Mouse (Mus musculus) mouse trophoblast stem cell (cell line): Measurements from ENCODE around the gene Klrc2.
"Not testable (repeated sequence)": the region's sequence is repeated elsewhere in the genome, so short reads cannot be mapped to it uniquely, and the experiment has no call there.

ENCODE experiments used
- in situ Hi-C, 2 experiments: fragments of 300-500 bp; cut with MseI, MboI; formaldehyde crosslinking; loops; 2 replicates in 1 of 2; 3 replicates in 1 of 2; pipeline ENCODE4 v1.15.1; 2025

The Klrc2 gene

DNA sequence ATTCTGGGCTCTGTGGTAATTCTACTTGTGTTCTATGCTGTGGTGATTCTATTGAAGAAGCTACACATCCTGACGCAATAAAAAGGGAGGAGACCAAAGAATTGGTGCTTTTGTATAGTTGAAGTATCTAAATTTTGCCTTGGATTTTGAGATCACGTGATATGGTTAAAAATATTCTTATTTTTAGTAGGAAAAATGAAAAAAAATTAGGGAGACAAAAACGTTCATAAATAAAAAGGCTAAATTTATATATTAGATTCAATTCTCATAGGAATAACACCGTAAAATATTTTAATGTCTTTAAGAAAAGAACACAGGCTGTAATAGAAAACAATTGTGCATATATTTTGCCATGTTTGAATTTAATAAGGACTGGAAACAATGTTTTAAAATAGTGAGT, at the start of gene Klrc2:
Gene Klrc2 (minus strand): TSS at position 101 of the 400 bp plus-strand sequence.
- in situ Hi-C loops = not testable (repeated sequence)

DNA sequence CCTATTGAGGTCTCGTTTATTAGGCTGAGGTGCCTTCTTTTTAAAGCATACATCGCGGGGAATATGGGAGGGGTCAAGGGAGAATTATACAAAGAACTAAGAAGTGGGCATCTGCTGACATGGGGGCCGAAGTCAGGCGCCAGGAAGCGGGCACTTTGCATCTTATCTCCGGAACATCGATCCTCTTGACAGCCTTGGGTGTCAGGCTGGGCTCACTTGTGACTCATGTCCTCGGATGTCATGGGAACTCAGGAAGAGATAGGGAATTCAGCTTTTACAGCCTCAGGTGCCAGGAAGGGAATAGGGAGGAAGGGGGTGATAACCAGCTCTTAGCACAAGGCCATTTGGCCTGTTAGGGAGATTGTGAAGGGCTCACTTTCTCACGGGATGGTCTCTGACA, 30.9 kb upstream of the Klrc2 start:
- in situ Hi-C loops = not testable (repeated sequence)

DNA sequence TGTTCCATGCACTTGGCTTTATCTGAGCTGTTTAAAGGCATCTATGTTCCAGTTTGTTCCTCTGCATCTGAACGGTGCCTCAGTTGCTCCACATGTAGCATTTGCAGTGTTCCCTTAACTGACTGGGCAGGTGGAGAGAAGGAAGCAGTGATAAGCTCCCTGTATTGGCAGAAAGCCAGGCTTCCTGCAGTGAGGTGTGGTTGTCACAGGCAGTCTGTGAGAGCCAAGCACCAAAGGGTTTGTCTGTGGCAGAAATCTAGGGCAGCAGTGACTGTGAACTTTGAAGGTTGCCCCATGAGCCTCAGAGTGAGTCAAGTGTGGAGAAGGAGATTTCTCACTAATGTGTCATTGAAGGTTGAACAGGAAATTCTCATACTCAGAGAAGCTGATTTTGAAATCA, 19.9 kb upstream of the Klrc2 start:
- in situ Hi-C loops = no loop called here

DNA sequence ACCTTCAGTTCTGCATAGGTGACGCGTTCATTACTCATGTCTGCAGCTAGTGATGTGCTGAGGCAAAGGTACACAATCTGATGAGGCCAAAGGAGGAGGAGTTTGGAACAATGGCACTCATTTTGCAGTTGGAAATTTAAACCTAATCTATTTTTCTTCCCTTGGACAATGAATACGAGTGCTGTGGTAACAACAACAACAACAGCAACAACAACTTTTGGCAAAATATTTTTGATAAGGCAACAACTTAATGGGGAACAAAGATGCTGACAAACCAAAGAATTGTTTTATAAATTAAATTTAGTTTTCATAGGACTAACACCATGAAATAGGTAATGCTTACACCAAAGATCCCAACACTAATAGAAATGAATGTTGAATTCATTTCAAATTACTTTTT, 18.4 kb upstream of the Klrc2 start, which contains the start of gene Klrc1:
Gene Klrc1 (minus strand): TSS at position 101 of the 400 bp plus-strand sequence.
- in situ Hi-C loops = no loop called here

DNA sequence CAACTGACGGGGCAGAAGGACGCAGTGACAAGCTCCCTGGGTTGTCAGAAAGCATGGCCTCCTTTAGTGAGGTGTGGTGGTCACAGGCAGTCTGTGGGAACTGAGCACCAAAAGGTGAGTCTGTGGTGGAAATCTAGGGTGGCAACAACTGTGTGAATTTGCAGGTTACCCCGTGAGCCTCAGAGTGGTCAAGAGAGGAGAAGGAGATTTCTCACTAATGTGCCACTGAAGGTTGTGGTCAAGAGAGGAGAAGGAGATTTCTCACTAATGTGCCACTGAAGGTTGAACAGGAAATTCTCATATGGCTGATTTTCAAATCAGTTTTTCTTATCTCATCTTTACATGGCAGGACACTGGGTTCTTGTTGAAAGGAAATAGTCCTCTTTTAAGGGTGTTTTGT, 812 bp upstream of the Klrc2 start:
- in situ Hi-C loops = not testable (repeated sequence)

DNA sequence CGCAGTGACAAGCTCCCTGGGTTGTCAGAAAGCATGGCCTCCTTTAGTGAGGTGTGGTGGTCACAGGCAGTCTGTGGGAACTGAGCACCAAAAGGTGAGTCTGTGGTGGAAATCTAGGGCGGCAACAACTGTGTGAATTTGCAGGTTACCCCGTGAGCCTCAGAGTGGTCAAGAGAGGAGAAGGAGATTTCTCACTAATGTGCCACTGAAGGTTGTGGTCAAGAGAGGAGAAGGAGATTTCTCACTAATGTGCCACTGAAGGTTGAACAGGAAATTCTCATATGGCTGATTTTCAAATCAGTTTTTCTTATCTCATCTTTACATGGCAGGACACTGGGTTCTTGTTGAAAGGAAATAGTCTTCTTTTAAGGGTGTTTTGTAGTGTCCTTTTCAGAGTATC, 16.4 kb downstream of the Klrc2 start:
- in situ Hi-C loops = not testable (repeated sequence)

DNA sequence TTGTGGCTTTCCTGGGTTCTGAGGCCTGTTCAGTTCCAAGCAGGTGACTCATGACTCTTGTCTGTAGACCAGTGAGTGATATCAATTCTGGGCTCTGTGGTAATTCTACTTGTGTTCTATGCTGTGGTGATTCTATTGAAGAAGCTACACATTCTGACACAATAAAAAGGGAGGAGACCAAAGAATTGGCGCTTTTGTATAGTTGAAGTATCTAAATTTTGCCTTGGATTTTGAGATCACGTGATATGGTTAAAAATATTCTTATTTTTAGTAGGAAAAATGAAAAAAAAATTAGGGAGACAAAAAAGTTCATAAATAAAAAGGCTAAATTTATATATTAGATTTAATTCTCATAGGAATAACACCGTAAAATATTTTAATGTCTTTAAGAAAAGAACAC, 17.3 kb downstream of the Klrc2 start, which contains the start of gene Klrc3:
Gene Klrc3 (minus strand): TSS at position 101 of the 400 bp plus-strand sequence.
- in situ Hi-C loops = not testable (repeated sequence)

DNA sequence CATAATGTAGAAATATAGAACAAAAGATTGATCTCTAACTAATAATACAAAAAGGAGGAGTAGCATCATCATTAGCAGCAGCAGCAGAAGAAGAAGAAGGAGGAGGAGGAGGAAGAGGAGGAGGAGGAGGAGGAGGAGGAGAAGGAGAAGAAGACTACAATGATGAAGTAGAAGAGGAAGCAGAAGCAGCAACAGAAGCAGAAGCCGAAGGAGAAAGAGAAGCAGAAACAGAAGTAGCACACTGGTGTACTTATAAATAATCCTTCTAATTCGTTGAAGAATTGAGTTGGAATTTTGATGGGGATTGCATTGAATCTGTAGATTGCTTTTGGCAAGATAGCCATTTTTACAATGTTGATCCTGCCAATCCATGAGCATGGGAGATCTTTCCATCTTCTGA, 29.4 kb downstream of the Klrc2 start:
- in situ Hi-C loops = not testable (repeated sequence)

DNA sequence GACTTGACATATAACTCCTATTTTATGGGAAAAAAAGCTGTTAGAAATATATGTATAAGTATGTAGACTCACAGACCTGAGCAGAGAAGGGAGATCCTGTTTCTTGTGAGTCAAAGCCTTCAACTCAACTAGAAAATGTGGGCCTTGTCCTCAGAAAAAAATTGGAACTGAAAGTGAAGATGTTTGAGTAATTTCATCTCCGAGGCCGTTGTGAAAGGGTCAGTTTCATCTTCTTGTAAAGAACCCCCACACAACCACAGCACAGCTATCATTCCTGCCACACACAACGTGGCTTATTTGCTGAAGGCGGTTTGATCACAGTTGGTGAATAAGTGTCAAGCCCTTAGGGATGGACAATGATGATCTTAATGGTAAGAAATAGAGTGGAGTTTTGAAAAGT, 36.8 kb downstream of the Klrc2 start, which contains the start of gene Klrk1:
Gene Klrk1 (minus strand): TSS at position 130 of the 400 bp plus-strand sequence.
- in situ Hi-C loops = no loop called here

DNA sequence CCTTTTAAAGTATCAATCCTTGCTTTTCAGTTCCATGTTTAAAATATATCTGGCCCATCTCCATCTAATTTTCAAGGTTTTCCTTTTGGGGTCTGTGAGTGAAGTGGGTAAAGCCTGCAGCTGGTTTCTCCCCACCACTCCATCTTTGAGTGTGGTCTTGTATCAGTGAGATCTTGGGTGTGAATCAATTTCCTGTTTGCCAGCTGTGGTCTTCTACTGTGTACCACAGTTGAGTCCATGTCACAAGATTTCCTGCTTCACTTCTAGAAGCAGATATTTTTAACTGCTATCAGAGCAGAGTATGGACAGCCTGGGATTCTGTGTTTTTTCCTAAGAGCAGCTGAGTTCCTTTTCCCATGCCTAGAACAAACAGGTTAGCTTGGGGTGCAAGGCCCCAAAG, 52.1 kb downstream of the Klrc2 start:
- in situ Hi-C loops = no loop called here
